Mouse (Mus musculus) cerebellum, adult 2 months (tissue): ENCODE data around the gene Lyst.

Source experiments
- CTCF ChIP-seq: fragments of 200-500 bp; IDR thresholded peaks from 2 replicates; pipeline ENCODE4 v1.5.1; 2011; ENCODE audit warnings: low read depth, mild to moderate bottlenecking, control low read depth, low read length, moderate library complexity, borderline replicate concordance; ENCODE audit not compliant: insufficient read depth
- POLR2A ChIP-seq: fragments of 200-500 bp; IDR thresholded peaks from 2 replicates; pipeline ENCODE4 v1.6.1; 2011; ENCODE audit warnings: low read length, control low read depth, borderline replicate concordance; ENCODE audit not compliant: insufficient read depth

- TF ChIP-seq CTCF = no peak
- no peak for TF ChIP-seq POLR2A
Observed at GRCm38 (mm10) chr13:13810885-13811284, 220.7 kb downstream of the Lyst start.
